Mouse (Mus musculus) heart, embryonic 11.5 days (tissue): ENCODE measurements around the gene Kdm6b. TPM values are rescaled to one million over a fixed set of nuclear protein-coding genes. Genes with fewer than 3 reads are reported as not detected.

Experiments
- ATAC-seq: fragments of 200-750 bp; cut with Nextera tagmentation; replicated peaks from 2 replicates; pipeline ENCODE4 v1.8.0; 2017; ENCODE audit warnings: moderate library complexity; ENCODE audit not compliant: insufficient number of reproducible peaks, low FRiP score, low TSS enrichment
- H3K27ac ChIP-seq: fragments of 300-500 bp; sonication (generic); 2 replicates; pipeline ENCODE4 v1.5.1; 2014; ENCODE audit warnings: mild to moderate bottlenecking, low read depth, low read length
- H3K27me3 ChIP-seq: fragments of 300-500 bp; sonication (generic); 2 replicates; pipeline ENCODE4 v1.6.1; 2014; ENCODE audit warnings: mild to moderate bottlenecking, low read length, mixed read lengths; ENCODE audit not compliant: control insufficient read depth, insufficient read depth
- H3K36me3 ChIP-seq: fragments of 300-500 bp; sonication (generic); 2 replicates; pipeline ENCODE4 v1.6.1; 2014; ENCODE audit warnings: mild to moderate bottlenecking, low read length, moderate library complexity, mixed read lengths; ENCODE audit not compliant: control insufficient read depth, insufficient read depth
- H3K4me1 ChIP-seq: fragments of 300-500 bp; sonication (generic); 2 replicates; pipeline ENCODE4 v1.6.1; 2014; ENCODE audit warnings: low read length; ENCODE audit not compliant: control insufficient read depth, insufficient read depth
- H3K4me2 ChIP-seq: fragments of 300-500 bp; sonication (generic); 2 replicates; pipeline ENCODE4 v1.6.1; 2014; ENCODE audit warnings: mild to moderate bottlenecking, moderate library complexity
- H3K4me3 ChIP-seq: fragments of 300-500 bp; sonication (generic); 2 replicates; pipeline ENCODE4 v1.5.1; 2014; ENCODE audit warnings: low read depth, low read length
- H3K9ac ChIP-seq: fragments of 300-500 bp; sonication (generic); 2 replicates; pipeline ENCODE4 v1.6.1; 2014; ENCODE audit warnings: mild to moderate bottlenecking, low read depth, low read length, moderate library complexity
- H3K9me3 ChIP-seq: fragments of 300-500 bp; sonication (generic); replicated peaks from 2 replicates; pipeline ENCODE4 v1.6.1; 2016; ENCODE audit warnings: low read length; ENCODE audit not compliant: control insufficient read depth
- WGBS: fragments of 180-500 bp; shearing (Covaris S2); extraction: QIAGEN DNeasy Blood & Tissue Kit; methylation state at CpG from one replicate; pipeline ENCODE4 v1.1.7; 2014; ENCODE audit not compliant: insufficient replicate concordance; 5-methylcytosine and 5-hydroxymethylcytosine counted together
- polyA plus RNA-seq: library from polyadenylated mRNA; unstranded; fragments of >200 nt; fragmentation: Nextera tagmentation; extraction: Ambion mirVana; gene quantifications from 2 replicates; pipeline ENCODE4 v1.2.1, GENCODE M21; 2014

Gene Kdm6b
- polyA plus RNA-seq, 1 experiment from 2014 or later: 25.1 TPM

DNA sequence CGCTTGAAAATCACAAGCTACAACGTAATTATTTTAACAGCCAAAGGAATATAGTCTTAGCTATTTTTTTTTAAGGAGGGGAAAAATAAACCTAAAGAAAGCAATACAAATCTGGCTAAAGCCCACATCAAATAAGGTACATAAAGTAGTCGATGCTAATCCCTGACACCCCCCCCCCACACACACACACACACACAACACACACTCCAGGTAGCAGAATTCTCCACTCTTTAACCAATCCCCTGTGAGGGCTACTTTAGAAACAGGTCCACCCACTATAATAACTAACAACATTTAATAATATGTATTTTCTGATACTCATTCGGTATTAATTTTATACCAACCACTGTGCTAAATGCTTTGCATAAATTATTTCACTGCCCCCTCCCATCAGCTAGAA lies 3.0 kb upstream of the Kdm6b start:
- 2% methylated on average over 4 of the region's 4 CpGs for WGBS
- H3K4me2 ChIP-seq: peak overlapping the region; percentile 99
- peaks cover 2% of the 10 kb centered on the region; the same call in 1 of the 2 replicates for H3K36me3 ChIP-seq
- H3K4me3 ChIP-seq: peak overlapping the region; percentile 83
- peak overlapping the region; percentile 66 for H3K9ac ChIP-seq
- no peak for ATAC-seq
- H3K4me1 ChIP-seq: peaks cover 70% of the 10 kb centered on the region
- peak overlapping the region; percentile 97 for H3K27ac ChIP-seq
- peaks cover 9% of the 10 kb centered on the region for H3K27me3 ChIP-seq
- no peaks in the 10 kb centered on the region for H3K9me3 ChIP-seq

GRCm38 (mm10) chr11:69415668-69416451 lies 2.4 kb upstream of the Kdm6b start:
- peak overlapping the region; percentile 99 for H3K4me2 ChIP-seq
- H3K27ac ChIP-seq: peak overlapping the region; percentile 97
- WGBS: under 1% methylated on average over 13 of the region's 25 CpGs
- H3K4me3 ChIP-seq: peak overlapping the region; percentile 83
- peaks cover 64% of the 10 kb centered on the region for H3K4me1 ChIP-seq
- ATAC-seq: no peak
- no peaks in the 10 kb centered on the region for H3K9me3 ChIP-seq
- peaks cover 2% of the 10 kb centered on the region; the same call in 1 of the 2 replicates for H3K36me3 ChIP-seq
- peak overlapping the region; percentile 80 for H3K9ac ChIP-seq
- peaks cover 3% of the 10 kb centered on the region; the same call in 1 of the 2 replicates for H3K27me3 ChIP-seq

- Histone ChIP-seq H3K4me3 (peak overlapping the region; percentile 83), H3K27me3 (no peaks in the 10 kb centered on the region), H3K4me2 (peak overlapping the region; percentile 99), H3K4me1 (peaks cover 58% of the 10 kb centered on the region), H3K9ac (peak overlapping the region; percentile 80), H3K9me3 (no peaks in the 10 kb centered on the region), H3K27ac (peak overlapping the region; percentile 97), H3K36me3 (peaks cover 2% of the 10 kb centered on the region; the same call in 1 of the 2 replicates)
- WGBS: 1% methylated on average over 3 of the region's 3 CpGs
- no peak for ATAC-seq
Measured at GRCm38 (mm10) chr11:69415327-69415667, 1.8 kb upstream of the Kdm6b start.

DNA sequence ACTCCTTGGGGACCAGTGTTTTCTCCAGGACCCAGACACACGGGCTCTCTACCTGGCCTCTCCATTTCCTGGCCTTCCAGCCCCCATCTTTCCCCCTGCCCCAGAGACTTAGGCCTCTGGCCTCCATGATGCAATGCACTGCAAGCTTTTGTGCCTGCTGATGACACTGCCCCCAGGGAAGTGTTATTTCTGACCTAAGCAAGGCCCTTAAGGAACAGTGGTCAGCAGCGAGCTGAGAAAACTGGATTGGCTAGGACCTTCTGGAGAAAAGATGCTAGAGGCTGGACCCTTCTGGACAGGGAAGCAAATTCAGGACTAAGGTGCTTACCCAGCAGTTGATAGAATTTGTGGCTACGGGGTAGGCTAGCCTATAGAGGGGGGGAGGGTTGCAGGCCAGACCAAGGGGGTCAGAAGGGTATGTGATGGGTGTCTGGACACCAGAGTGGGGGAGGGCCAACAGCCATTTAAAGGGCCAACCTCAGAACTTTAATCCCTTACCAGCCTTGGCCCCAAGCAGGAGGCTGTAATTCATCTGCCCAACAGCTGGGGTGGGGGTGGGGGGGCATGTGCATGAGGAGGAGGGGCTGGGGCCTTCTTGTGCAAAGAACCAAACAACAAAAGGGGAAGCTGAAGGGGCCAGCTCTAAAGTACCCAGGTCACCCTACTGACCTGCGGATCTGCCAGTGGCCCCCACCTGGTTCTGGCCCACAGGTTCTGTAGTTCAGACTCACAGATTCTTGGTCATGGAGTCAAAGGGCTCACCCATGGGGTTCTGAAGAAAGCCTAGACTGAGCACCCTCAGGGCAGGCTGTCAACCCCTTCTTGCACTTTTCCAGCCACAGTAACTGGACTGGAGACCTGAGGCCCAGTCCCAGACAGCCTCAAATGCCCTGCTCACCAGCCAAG lies 1.2 kb upstream of the Kdm6b start:
- Histone ChIP-seq H3K4me1 (peaks cover 54% of the 10 kb centered on the region), H3K4me3 (peak overlapping the region; percentile 83), H3K27ac (peak overlapping the region; percentile 97), H3K4me2 (peak overlapping the region; percentile 99), H3K27me3 (no peaks in the 10 kb centered on the region), H3K36me3 (peaks cover 2% of the 10 kb centered on the region; the same call in 1 of the 2 replicates), H3K9me3 (no peaks in the 10 kb centered on the region), H3K9ac (peak overlapping the region; percentile 80)
- WGBS: 24% methylated on average over 4 of the region's 4 CpGs
- ATAC-seq: no peak

DNA sequence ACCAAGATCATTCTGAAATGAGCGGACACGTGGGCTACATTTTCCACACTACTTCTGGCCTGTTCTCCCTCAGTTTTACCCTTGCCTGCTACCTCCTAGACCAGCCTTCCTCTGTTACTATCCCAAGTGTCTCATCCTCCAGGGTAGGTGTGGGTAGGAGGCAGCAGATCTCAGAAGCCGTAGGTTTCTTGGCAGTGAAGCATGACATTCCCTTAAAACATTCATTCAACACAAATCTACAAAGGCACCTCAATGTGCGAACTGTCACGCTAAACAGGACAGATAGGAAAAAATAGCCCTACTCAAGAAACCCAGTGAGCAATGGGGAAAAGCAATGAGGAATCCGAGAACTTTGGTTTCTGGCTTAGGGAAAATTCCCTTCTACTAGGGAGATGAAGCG lies 927 bp downstream of the Kdm6b start:
- H3K9ac ChIP-seq: peak overlapping the region; percentile 92; the same call in 1 of the 2 replicates
- H3K9me3 ChIP-seq: no peaks in the 10 kb centered on the region
- H3K4me1 ChIP-seq: peaks cover 49% of the 10 kb centered on the region
- no peak for ATAC-seq
- H3K4me2 ChIP-seq: peak overlapping the region; percentile 99
- H3K27me3 ChIP-seq: no peaks in the 10 kb centered on the region
- 56% methylated on average over 7 of the region's 7 CpGs for WGBS
- H3K27ac ChIP-seq: peak overlapping the region; percentile 98
- peak overlapping the region; percentile 90; the same call in 1 of the 2 replicates for H3K4me3 ChIP-seq
- H3K36me3 ChIP-seq: peaks cover 6% of the 10 kb centered on the region

GRCm38 (mm10) chr11:69411538-69412203 lies 1.8 kb downstream of the Kdm6b start:
- peak overlapping the region; percentile 92 for H3K9ac ChIP-seq
- ATAC-seq: no peak; the same call in 1 of the 2 replicates
- peak overlapping the region; percentile 99 for H3K4me2 ChIP-seq
- peaks cover 14% of the 10 kb centered on the region for H3K36me3 ChIP-seq
- H3K27me3 ChIP-seq: no peaks in the 10 kb centered on the region
- peak overlapping the region; percentile 98 for H3K27ac ChIP-seq
- H3K4me1 ChIP-seq: peaks cover 42% of the 10 kb centered on the region
- no peaks in the 10 kb centered on the region for H3K9me3 ChIP-seq
- under 1% methylated on average over 37 of the region's 39 CpGs for WGBS
- H3K4me3 ChIP-seq: peak overlapping the region; percentile 90

GRCm38 (mm10) chr11:69411073-69411535 lies 2.4 kb downstream of the Kdm6b start:
- Histone ChIP-seq H3K36me3 (peaks cover 18% of the 10 kb centered on the region), H3K27ac (peak overlapping the region; percentile 98), H3K9ac (peak overlapping the region; percentile 92), H3K4me1 (peaks cover 42% of the 10 kb centered on the region), H3K4me2 (peak overlapping the region; percentile 99), H3K27me3 (no peaks in the 10 kb centered on the region), H3K4me3 (peak overlapping the region; percentile 90), H3K9me3 (no peaks in the 10 kb centered on the region)
- peak; percentile 40 for ATAC-seq
- under 1% methylated on average over 26 of the region's 26 CpGs for WGBS
